Mouse (Mus musculus) mammary gland, adult 2 months (tissue): Measurements from ENCODE around the gene Hsd17b13. TPM values are rescaled to one million over a fixed set of nuclear protein-coding genes. Genes with fewer than 3 reads are reported as not detected.

ENCODE experiments used
- polyA plus RNA-seq: library from polyadenylated mRNA; depleted of rRNA; stranded (reverse); fragments of >200 nt; gene quantifications from 2 replicates; pipeline ENCODE4 v1.2.3, GENCODE M21; 2012; ENCODE audit warnings: low replicate concordance; rRNA removed

Hsd17b13 gene
- 0.39 TPM in 1 of 2 replicates, not detected in the other for polyA plus RNA-seq

DNA sequence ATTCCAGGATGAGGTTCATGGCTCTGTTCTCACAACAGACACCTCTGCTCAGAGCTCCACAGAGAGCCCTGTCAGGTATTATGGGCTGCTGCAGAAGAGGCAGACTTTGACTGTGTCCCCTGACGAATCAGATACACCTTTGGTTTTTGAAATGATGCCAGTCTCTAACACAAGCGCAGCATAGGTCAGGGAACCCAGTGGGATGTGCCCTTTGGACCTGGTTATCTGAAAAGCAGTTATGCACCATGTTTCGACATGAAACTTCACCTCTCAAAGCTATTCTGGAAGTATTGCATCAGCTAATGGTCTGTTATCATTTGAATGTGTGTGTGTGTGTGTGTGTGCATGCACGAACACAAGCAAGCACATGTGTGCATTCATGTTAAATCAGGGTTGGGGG, at the start of gene Hsd17b13:
TSS of gene Hsd17b13 (minus strand) at position 114 of the 400 bp plus-strand sequence.

DNA sequence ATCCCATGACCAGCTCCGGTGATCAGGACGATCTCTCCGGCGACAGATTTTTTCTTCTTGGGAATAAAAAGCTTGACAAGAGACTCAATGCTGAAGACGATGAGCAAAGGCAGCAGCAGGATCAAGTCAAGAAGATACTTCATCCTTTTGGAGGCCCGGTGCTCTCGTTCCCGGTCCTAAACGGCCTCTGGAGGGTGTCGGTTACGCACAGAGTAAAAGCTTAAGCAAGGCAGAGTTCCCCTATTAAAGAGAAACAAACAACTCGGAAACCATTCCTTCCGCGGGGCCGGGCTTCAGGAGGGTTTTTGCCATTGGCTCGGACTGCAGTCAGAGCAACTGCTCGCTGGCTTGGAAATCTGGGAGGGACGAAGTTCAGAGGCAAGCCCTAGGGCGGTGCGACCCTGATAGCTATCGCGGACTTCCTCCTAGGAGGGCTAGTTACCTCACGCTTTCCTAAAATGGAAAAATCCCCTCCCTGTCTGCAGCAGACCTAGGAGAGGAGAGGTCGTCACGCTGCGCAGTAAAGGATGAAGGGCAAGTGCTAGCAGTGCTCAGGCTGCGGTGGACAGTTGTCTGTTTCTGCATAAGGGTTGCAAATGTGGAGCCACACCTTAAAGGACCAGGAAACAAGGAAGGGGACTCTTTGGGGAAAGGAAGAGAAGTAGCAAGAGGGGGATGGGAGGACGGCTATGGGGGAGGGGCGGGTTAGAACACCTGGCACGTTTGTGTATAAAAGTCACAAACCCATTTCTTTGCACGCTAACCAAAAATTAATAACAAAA, 44.6 kb upstream of the Hsd17b13 start, which contains the start of gene Hsd17b11:
TSS of gene Hsd17b11 (minus strand) at position 323 of the 782 bp plus-strand sequence.

DNA sequence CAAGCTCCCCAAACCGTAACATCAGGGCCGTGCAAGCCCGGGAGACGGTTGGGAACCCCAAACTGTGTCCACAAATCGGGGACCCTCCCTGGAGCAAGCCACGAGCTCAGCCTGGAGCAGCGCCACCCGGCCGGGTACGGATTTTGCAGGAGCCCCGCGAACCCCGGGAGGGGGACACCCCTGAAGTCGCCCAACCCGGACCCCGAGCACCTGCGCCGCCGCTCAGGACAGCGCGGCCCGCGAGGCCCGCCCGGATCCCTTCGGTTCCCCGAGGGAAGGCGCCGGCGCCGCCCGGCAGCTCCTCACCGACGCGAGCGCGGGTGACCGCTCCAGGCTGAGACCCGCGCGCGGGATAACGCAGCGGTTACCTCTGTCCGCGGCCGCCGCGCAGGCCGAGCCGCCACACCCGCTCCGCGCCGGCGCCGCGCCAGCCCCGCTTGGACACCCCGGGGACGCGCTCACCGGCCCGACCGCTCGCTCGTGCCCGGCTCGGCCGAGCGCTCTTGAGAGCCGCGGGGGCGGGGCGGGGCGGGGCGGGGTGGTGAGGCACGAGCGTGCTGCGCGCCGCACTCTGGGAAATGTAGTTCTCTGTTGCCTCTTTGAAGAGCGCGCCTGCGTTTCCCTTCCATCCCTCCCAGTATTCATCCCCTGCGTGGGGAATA, 66.3 kb downstream of the Hsd17b13 start, which contains the start of gene Klhl8:
TSS of gene Klhl8 (minus strand) at position 512 of the 662 bp plus-strand sequence.

Other genes starting within 250 kb of the Hsd17b13 start
- gene Klhl8, start 66.2 kb downstream of the Hsd17b13 start, polyA plus RNA-seq, result 4.1 and 14.9 TPM in 2 replicates
- gene Hsd17b11, start 44.5 kb upstream of the Hsd17b13 start, polyA plus RNA-seq, result 21.5 and 28.9 TPM in 2 replicates
- 36.7 and 67.0 TPM in 2 replicates for gene Nudt9, start 68.9 kb upstream of the Hsd17b13 start, polyA plus RNA-seq
- gene Gm17660, start 100.2 kb upstream of the Hsd17b13 start, polyA plus RNA-seq, result not detected in 2 replicates
- gene Sparcl1, start 136.3 kb upstream of the Hsd17b13 start, polyA plus RNA-seq, result 70.4 and 132 TPM in 2 replicates
- gene Dspp, start 193.3 kb upstream of the Hsd17b13 start, polyA plus RNA-seq, result not detected in 2 replicates
- gene Dmp1, start 225.2 kb upstream of the Hsd17b13 start, polyA plus RNA-seq, result not detected in 2 replicates